Mouse (Mus musculus) kidney, postnatal 36 days (tissue): ENCODE data around the gene Atp1a1.
A peak's percentile ranks its signal among the peaks of the same experiment; 100 is the strongest.

Experiments
- DNase-seq, 2 experiments: peaks; one replicate each; pipeline ENCODE4 v3.0.0; 2021 to 2022; ENCODE audit warnings: mixed read lengths in 2 of 2

Atp1a1 gene

DNA sequence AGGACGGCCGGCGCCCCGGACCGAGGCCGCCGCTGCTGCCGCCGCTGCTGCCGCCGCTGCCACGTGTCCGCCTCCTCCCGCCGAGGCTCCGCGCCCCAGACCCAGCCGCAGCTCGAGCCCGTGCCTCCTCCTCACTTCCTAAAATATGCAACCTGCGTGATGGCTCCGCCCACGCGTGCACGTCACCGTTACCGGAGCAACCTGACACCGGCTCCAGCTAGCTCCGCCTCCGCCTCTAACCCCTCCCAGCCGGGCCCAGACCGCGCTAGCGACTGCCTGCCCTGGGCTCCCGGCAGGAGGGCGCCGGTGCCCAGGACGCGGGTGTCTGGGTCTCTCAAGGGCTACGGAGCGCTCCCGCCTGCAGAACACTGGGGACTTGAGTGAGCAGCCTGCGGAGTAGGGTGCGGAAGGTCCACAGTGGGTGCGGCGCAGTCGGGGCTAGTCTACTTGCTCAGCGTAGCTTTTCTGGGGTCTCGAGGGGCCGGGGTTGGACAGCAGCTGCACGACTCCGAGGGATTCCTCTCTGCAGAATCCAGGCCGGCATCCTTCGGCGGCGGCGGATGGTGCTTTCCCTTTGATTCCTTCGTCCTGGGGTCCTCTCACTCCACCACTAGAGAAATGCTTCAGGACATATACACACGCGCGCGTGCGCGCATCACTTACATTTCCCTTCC lies at the start of gene Atp1a1:
TSS of gene Atp1a1 (minus strand) at position 135 of the 674 bp plus-strand sequence.
- peak; percentile 99 for DNase-seq

- no peak for DNase-seq
These were observed 49.0 kb upstream of the Atp1a1 start for GRCm38 (mm10) chr3:101653446-101653845.

GRCm38 (mm10) chr3:101652967-101653366 lies 48.5 kb upstream of the Atp1a1 start:
- DNase-seq, result peak in 1 of 2 experiments; percentile 54

GRCm38 (mm10) chr3:101650328-101650727 lies 45.8 kb upstream of the Atp1a1 start:
- DNase-seq, result no peak

DNA sequence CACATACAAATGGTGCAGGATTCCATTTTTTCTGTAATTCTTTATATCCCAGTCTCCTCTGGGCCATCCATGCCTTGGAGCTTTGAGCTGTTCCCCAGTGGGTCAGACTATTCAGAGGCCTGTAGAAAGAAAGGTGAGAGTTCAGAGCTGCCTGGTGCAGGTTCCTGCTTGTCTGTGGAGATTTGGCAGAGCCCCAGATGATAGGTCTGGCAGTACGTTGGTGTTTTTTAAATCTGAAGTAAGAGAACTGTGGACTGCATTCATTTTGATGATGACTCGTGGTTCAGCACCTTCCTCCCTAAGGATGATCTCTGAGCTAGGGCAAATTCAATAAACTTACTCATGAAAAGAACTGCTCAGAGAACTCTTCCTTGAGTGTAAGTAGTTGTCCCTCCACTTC lies 44.8 kb upstream of the Atp1a1 start:
- peak; percentile 36 to 53 for DNase-seq

DNA sequence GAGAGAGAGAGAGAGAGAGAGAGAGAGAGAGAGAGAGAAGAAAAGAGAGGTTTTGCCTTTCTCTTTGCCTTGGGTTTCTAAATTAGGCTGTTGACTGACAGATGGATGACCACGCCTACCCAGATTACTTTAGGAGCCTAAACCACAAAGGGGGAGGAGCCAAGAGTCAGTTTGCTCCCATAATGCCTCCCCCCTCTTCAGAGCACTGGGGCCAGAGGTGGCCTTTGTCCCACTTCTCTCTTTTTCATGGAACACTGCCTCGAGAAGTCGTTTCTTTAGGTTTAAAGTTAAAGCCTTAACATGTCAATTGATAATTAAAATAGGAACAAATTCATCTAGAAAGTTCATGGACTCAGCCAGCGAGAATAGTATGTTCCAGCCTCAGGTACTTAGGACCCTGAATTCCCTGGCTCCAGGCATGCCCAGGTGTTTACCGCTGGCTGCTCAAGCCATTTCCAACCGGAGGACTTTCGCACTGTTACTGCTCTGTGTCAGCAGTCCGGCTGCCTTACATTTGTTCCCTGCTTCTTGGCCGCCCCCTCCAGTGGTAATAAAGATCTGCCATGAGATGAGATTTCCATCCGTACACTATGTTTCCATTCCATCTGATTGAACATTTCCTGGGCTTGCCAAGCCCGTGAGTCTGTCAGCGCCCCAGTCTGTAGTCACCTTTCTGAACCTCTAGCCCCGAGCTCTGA lies 43.8 kb upstream of the Atp1a1 start:
- peak; percentile 69 to 88 for DNase-seq

DNA sequence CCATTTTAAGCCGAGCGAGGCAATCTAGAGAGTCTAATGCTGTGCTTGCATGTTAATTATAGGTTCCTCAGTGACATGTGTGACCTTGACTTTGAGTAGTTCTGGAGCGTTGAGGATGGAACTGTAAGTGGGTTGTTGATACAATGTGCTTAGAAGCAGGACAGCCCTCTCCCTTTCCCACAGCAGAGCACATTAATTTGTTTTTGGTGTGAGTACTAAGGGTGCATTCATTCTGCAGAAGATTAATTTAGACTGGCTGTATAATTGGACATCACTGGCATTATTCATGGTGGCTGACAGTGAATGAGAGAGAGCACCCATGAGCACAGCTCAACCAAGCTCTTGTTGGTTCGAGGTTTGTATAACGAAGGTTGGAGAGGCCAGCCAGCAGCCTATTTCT lies 42.3 kb upstream of the Atp1a1 start:
- DNase-seq, result no peak

DNA sequence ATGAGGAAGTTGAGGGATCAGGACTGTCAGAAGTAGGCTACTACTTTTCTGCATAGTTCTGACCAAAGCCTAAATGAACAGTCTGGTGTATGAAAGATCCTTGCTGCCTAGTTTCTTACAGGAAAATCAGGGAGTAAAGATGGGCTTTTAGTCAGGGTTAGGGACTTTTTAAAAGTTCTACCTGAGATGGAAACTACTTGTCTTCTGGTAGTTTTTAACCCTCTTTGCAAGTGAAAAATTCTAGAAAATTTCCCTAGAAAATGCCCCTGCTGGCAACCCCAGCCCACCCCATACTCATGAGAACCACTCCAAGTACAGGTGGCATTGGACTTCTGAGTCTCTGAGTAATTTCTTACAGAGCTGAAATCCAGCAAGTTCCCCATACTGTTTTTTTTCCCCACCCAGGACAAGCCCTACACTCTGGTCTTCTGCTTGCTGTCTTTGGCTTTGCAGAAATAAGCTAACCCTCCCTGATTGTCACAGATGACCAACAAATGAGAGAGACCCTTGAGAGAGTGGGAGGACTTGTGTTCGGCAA lies 41.2 kb upstream of the Atp1a1 start:
- no peak for DNase-seq

GRCm38 (mm10) chr3:101644062-101644802 lies 39.7 kb upstream of the Atp1a1 start:
- no peak for DNase-seq

GRCm38 (mm10) chr3:101643264-101643663 lies 38.8 kb upstream of the Atp1a1 start:
- no peak for DNase-seq

GRCm38 (mm10) chr3:101638223-101638622 lies 33.7 kb upstream of the Atp1a1 start:
- no peak for DNase-seq

GRCm38 (mm10) chr3:101636510-101636909 lies 32.0 kb upstream of the Atp1a1 start:
- DNase-seq, result no peak

DNA sequence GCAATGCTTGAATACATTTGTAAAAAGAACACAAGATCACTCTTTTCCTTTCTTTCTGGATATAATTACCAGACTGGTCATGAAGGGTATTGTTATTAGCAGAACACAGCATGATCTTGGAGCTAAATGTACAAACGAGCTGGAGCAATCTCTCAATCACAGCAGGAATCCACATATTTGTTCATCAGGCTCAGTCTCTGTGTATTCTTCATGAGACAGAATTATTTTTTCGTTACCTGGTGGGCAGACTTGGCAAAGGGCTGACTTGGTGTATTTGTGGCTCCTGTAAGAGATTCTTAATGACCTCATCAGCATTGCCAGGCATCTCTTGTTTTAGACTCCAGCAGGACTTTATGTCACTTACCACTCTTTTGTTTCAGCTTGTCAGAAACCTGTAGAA lies 31.6 kb upstream of the Atp1a1 start:
- no peak for DNase-seq

- DNase-seq, result no peak
These were observed 29.8 kb upstream of the Atp1a1 start for GRCm38 (mm10) chr3:101634141-101634900.

- no peak for DNase-seq
These were observed 23.8 kb upstream of the Atp1a1 start for GRCm38 (mm10) chr3:101628255-101628654.

GRCm38 (mm10) chr3:101624287-101624686 lies 19.8 kb upstream of the Atp1a1 start:
- no peak for DNase-seq

DNA sequence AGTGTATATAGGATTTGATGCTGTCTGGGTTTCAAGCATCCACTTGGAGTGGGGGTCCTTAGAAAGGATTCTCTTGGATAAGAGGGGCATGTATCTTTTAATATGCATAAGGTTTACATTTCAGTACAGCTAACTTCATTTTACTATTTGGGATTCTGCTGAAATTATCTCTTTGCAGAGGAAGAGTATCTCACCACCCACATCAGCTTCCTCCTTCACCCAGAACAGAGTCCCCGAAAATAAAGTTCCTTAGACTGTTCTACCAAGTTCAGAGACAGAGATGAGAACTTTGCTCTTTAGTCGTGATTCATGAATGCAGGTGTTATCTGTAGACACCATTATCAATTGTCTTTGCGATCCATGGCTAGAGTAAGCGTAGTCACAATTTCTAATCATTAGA lies 14.5 kb upstream of the Atp1a1 start:
- no peak for DNase-seq

DNA sequence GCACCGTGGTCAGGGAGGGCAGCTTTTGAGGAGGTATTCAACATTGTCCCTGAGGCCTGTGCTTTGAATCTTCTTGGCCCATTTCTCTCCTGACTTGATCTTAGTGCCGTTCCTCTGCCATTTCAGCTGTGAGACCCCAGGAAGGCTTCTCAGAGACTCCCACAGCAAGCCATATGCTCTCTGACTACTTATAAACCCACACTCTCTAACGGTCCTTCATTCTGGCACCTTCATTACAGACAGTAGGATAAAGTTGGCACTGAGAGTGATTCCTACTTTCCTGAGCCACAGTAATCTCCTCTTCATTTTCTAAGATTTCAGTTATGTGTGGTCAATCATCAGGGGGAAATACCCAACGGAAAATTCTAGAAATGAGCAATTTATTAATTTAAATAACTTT lies 14.0 kb upstream of the Atp1a1 start:
- DNase-seq, result no peak

DNA sequence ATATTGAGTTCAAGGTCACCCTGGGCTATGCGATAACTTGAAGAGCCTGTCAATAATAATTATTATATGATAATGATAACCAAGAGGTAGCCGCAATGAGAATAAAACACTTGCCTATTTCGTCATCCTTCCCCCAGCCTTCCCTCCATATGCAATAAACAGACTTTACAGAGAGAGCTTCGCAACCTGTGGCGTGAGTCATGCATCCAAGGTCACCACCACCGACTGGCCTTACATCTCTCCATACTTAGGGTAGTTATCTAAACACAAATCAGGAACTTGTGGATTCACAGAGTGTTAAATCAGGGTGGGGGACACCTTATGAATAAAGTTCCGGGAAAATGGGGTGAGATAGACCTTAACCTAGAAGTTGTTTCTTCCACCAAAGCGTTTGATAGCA lies 13.0 kb upstream of the Atp1a1 start:
- no peak for DNase-seq

GRCm38 (mm10) chr3:101617007-101617406 lies 12.5 kb upstream of the Atp1a1 start:
- no peak for DNase-seq

DNA sequence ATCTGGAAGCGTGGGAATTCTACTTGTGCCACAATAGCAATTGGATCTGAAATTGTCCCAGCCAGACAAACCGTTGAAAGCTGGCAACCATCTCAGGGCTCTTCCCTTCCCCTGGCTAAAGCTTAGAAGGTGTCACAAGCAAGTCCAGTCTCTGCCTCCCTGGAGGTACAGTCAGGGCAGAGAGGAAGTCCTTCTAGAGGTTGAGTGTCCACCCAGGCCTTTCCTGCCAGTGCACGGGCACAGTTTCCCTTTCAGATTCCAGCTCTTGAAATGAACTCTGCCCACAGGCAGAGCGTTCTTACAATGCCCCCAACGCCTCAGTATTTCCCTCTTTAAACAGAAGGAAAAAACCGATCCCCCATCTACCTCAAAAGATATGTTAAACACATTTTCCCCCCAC lies 11.4 kb upstream of the Atp1a1 start:
- DNase-seq, result no peak

DNA sequence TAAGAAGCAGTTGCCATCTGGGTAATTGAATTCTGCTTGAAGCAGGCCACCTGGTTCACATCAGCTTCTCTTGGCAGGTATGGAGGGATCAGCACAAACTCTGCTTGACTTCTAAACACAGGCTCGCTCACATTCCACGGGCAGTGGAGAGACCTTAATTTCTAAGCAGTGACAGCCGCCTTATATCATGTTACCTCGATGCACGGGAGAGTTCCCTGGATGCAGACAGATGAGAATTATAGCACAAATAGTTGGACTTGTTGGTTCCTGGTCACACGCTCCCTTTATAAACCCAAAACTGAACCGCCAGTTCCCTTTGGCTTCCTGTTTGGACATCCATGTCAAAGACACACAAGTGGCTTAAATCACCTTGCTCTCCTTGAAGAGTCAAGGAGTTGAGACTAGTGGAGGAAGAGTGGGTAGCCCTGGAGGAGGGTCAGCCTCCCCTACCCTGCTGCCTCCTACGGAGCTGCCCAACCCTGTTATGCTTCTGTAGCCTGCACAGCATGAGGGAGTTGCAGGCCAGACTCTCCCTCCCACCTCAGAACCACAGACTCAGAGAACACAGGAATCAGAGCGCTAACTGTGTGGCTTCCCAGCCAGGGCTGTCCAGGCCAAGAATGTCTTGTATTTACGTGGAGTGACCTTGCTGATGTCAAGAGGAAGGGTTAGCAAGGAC lies 7.5 kb upstream of the Atp1a1 start:
- DNase-seq, result no peak
